Mouse (Mus musculus): ENCODE data around the gene Utrn. TPM values are rescaled to one million over a fixed set of nuclear protein-coding genes. Genes with fewer than 3 reads are reported as not detected.

The Utrn gene
- polyA plus RNA-seq, 1 experiment, result 14.5 TPM

- no peak for TF ChIP-seq CTCF (IDR thresholded peaks at IDR 0.05; ENCODE audit: borderline replicate concordance, extremely low read depth, insufficient read depth, insufficient read length)
- TF ChIP-seq POLR2A (IDR thresholded peaks at IDR 0.05; ENCODE audit: borderline replicate concordance, extremely low read depth, insufficient read depth, insufficient read length, poor library complexity, severe bottlenecking), result no peak
- DNase-seq (ENCODE audit: low read depth), result no peak
Observed at GRCm38 (mm10) chr10:12754166-12754565, 115.0 kb downstream of the Utrn start.

- no peak for DNase-seq (ENCODE audit: low read depth)
- TF ChIP-seq CTCF (IDR thresholded peaks at IDR 0.05; ENCODE audit: borderline replicate concordance, extremely low read depth, insufficient read depth, insufficient read length), result no peak
- TF ChIP-seq POLR2A (IDR thresholded peaks at IDR 0.05; ENCODE audit: borderline replicate concordance, extremely low read depth, insufficient read depth, insufficient read length, poor library complexity, severe bottlenecking), result no peak
Observed at GRCm38 (mm10) chr10:12743717-12744116, 125.4 kb downstream of the Utrn start.

- no peak for DNase-seq (ENCODE audit: low read depth)
- no peak for TF ChIP-seq CTCF (IDR thresholded peaks at IDR 0.05; ENCODE audit: borderline replicate concordance, extremely low read depth, insufficient read depth, insufficient read length)
- TF ChIP-seq POLR2A (IDR thresholded peaks at IDR 0.05; ENCODE audit: borderline replicate concordance, extremely low read depth, insufficient read depth, insufficient read length, poor library complexity, severe bottlenecking), result no peak
Observed at GRCm38 (mm10) chr10:12739302-12739987, 129.7 kb downstream of the Utrn start.

- no peak for TF ChIP-seq POLR2A (IDR thresholded peaks at IDR 0.05; ENCODE audit: borderline replicate concordance, extremely low read depth, insufficient read depth, insufficient read length, poor library complexity, severe bottlenecking)
- TF ChIP-seq CTCF (IDR thresholded peaks at IDR 0.05; ENCODE audit: borderline replicate concordance, extremely low read depth, insufficient read depth, insufficient read length), result no peak
- DNase-seq (ENCODE audit: low read depth), result no peak
Observed at GRCm38 (mm10) chr10:12737926-12738325, 131.2 kb downstream of the Utrn start.

- DNase-seq (ENCODE audit: low read depth), result peak; percentile 34
Observed at GRCm38 (mm10) chr10:12736861-12737835, 132.0 kb downstream of the Utrn start.

GRCm38 (mm10) chr10:12735695-12736094, 133.5 kb downstream of the Utrn start:
- TF ChIP-seq CTCF (IDR thresholded peaks at IDR 0.05; ENCODE audit: borderline replicate concordance, extremely low read depth, insufficient read depth, insufficient read length) (no peak), POLR2A (IDR thresholded peaks at IDR 0.05; ENCODE audit: borderline replicate concordance, extremely low read depth, insufficient read depth, insufficient read length, poor library complexity, severe bottlenecking) (no peak)

More at GRCm38 (mm10) chr10:12736861-12737835, 132.0 kb downstream of the Utrn start:
- TF ChIP-seq POLR2A (IDR thresholded peaks at IDR 0.05; ENCODE audit: borderline replicate concordance, extremely low read depth, insufficient read depth, insufficient read length, poor library complexity, severe bottlenecking) (no peak), CTCF (IDR thresholded peaks at IDR 0.05; ENCODE audit: borderline replicate concordance, extremely low read depth, insufficient read depth, insufficient read length) (no peak)

GRCm38 (mm10) chr10:12731459-12731858, 137.7 kb downstream of the Utrn start:
- TF ChIP-seq POLR2A (IDR thresholded peaks at IDR 0.05; ENCODE audit: borderline replicate concordance, extremely low read depth, insufficient read depth, insufficient read length, poor library complexity, severe bottlenecking) (no peak), CTCF (IDR thresholded peaks at IDR 0.05; ENCODE audit: borderline replicate concordance, extremely low read depth, insufficient read depth, insufficient read length) (no peak)
- no peak for DNase-seq (ENCODE audit: low read depth)

More at GRCm38 (mm10) chr10:12735695-12736094, 133.5 kb downstream of the Utrn start:
- DNase-seq (ENCODE audit: low read depth), result no peak

GRCm38 (mm10) chr10:12729635-12730034, 139.5 kb downstream of the Utrn start:
- no peak for TF ChIP-seq POLR2A (IDR thresholded peaks at IDR 0.05; ENCODE audit: borderline replicate concordance, extremely low read depth, insufficient read depth, insufficient read length, poor library complexity, severe bottlenecking)
- TF ChIP-seq CTCF (IDR thresholded peaks at IDR 0.05; ENCODE audit: borderline replicate concordance, extremely low read depth, insufficient read depth, insufficient read length), result no peak
- no peak for DNase-seq (ENCODE audit: low read depth)

GRCm38 (mm10) chr10:12729033-12729432, 140.1 kb downstream of the Utrn start:
- TF ChIP-seq CTCF (IDR thresholded peaks at IDR 0.05; ENCODE audit: borderline replicate concordance, extremely low read depth, insufficient read depth, insufficient read length) (no peak), POLR2A (IDR thresholded peaks at IDR 0.05; ENCODE audit: borderline replicate concordance, extremely low read depth, insufficient read depth, insufficient read length, poor library complexity, severe bottlenecking) (no peak)
- no peak for DNase-seq (ENCODE audit: low read depth)

GRCm38 (mm10) chr10:12727881-12728280, 141.3 kb downstream of the Utrn start:
- TF ChIP-seq POLR2A (IDR thresholded peaks at IDR 0.05; ENCODE audit: borderline replicate concordance, extremely low read depth, insufficient read depth, insufficient read length, poor library complexity, severe bottlenecking), result no peak
- TF ChIP-seq CTCF (IDR thresholded peaks at IDR 0.05; ENCODE audit: borderline replicate concordance, extremely low read depth, insufficient read depth, insufficient read length), result no peak
- DNase-seq (ENCODE audit: low read depth), result no peak

GRCm38 (mm10) chr10:12726041-12726608, 143.0 kb downstream of the Utrn start:
- peak; percentile 80 for DNase-seq (ENCODE audit: low read depth)
- TF ChIP-seq CTCF (IDR thresholded peaks at IDR 0.05; ENCODE audit: borderline replicate concordance, extremely low read depth, insufficient read depth, insufficient read length), result no peak
- no peak for TF ChIP-seq POLR2A (IDR thresholded peaks at IDR 0.05; ENCODE audit: borderline replicate concordance, extremely low read depth, insufficient read depth, insufficient read length, poor library complexity, severe bottlenecking)
